Mouse (Mus musculus) bone marrow macrophage, adult 2 months (primary cell): ENCODE results near the gene Tax1bp1.

Experiments
- CTCF ChIP-seq: IDR thresholded peaks from 2 replicates; pipeline ENCODE4 v1.5.1; 2012; ENCODE audit warnings: low read depth, mild to moderate bottlenecking, low read length, moderate library complexity
- POLR2A ChIP-seq: IDR thresholded peaks from 2 replicates; pipeline ENCODE4 v1.6.1; 2012; ENCODE audit warnings: mild to moderate bottlenecking, low read depth, low read length, borderline replicate concordance

- no peak for TF ChIP-seq POLR2A
- no peak for TF ChIP-seq CTCF
These were observed at the start of gene Tax1bp1 for GRCm38 (mm10) chr6:52713104-52713896.
